Mouse (Mus musculus) kidney, postnatal 0 days (tissue): ENCODE results near the gene Zfp961. TPM values are rescaled to one million over a fixed set of nuclear protein-coding genes. Genes with fewer than 3 reads are reported as not detected.
"Not testable (repeated sequence)": the region's sequence is repeated elsewhere in the genome, so short reads cannot be mapped to it uniquely, and the experiment has no call there.

ENCODE experiments used
- ATAC-seq: fragments of 200-750 bp; cut with Nextera tagmentation; replicated peaks from 2 replicates; pipeline ENCODE4 v1.8.0; 2017; ENCODE audit warnings: low read depth, moderate number of reproducible peaks, moderate TSS enrichment, moderate library complexity; ENCODE audit not compliant: low FRiP score
- DNase-seq: peaks from one replicate; pipeline ENCODE4 v3.0.0-alpha.2; 2016; ENCODE audit warnings: low spot score
- H3K27ac ChIP-seq: fragments of 300-500 bp; sonication (generic); 2 replicates; pipeline ENCODE4 v1.5.1; 2014; ENCODE audit warnings: mild to moderate bottlenecking
- H3K27me3 ChIP-seq: fragments of 300-500 bp; sonication (generic); 2 replicates; pipeline ENCODE4 v1.6.1; 2014; ENCODE audit warnings: low read length, mixed read lengths; ENCODE audit not compliant: insufficient read depth
- H3K36me3 ChIP-seq: fragments of 300-500 bp; sonication (generic); 2 replicates; pipeline ENCODE4 v1.6.1; 2014; ENCODE audit warnings: low read length, mixed read lengths; ENCODE audit not compliant: insufficient read depth
- H3K4me1 ChIP-seq: fragments of 300-500 bp; sonication (generic); replicated peaks from 2 replicates; pipeline ENCODE4 v1.6.1; 2014; ENCODE audit warnings: antibody characterized with exemption, low read length, mixed read lengths; ENCODE audit not compliant: insufficient read depth
- H3K4me2 ChIP-seq: fragments of 300-500 bp; sonication (generic); 2 replicates; pipeline ENCODE4 v1.6.1; 2014; ENCODE audit warnings: mild to moderate bottlenecking, low read length, moderate library complexity, mixed read lengths
- H3K4me3 ChIP-seq: fragments of 300-500 bp; sonication (generic); replicated peaks from 2 replicates; pipeline ENCODE4 v1.5.1; 2014; ENCODE audit warnings: low read depth, low read length
- H3K9ac ChIP-seq: fragments of 300-500 bp; sonication (generic); 2 replicates; pipeline ENCODE4 v1.6.1; 2014; ENCODE audit warnings: low read depth, low read length
- H3K9me3 ChIP-seq: fragments of 300-500 bp; sonication (generic); replicated peaks from 2 replicates; pipeline ENCODE4 v1.6.1; 2016; ENCODE audit warnings: low read length, inconsistent platforms, mixed read lengths
- CTCF ChIP-seq: IDR thresholded peaks from 2 replicates; pipeline ENCODE4 v1.5.1; 2016; ENCODE audit warnings: antibody characterized with exemption, low read depth, mild to moderate bottlenecking, moderate library complexity
- WGBS: fragments of 180-500 bp; shearing (Covaris S2); extraction: QIAGEN DNeasy Blood & Tissue Kit; methylation state at CpG from one replicate; pipeline ENCODE4 v1.1.7; 2014; 5-methylcytosine and 5-hydroxymethylcytosine counted together
- polyA plus RNA-seq: library from polyadenylated mRNA; unstranded; fragments of >200 nt; fragmentation: Nextera tagmentation; extraction: Ambion mirVana; gene quantifications from 2 replicates; pipeline ENCODE4 v1.2.1, GENCODE M21; 2015

Zfp961 gene
- polyA plus RNA-seq: 20.9 and 21.9 TPM in 2 replicates

- Histone ChIP-seq H3K27me3 (no peaks in the 10 kb centered on the region), H3K9ac (peak within 1 kb of the TSS; percentile 78), H3K36me3 (no peaks in the 10 kb centered on the region), H3K27ac (peak within 1 kb of the TSS; percentile 76), H3K4me3 (peak within 1 kb of the TSS; percentile 87), H3K4me1 (0 out of 2 replicates have a peak, but pooled peaks cover 9% of the 10 kb centered on the region), H3K4me2 (peak within 1 kb of the TSS; percentile 58), H3K9me3 (no peaks in the 10 kb centered on the region)
- TF ChIP-seq CTCF: no peak
- peak; percentile 100 for ATAC-seq
- peak; percentile 97 for DNase-seq
- WGBS: 3% methylated on average over 34 of the region's 34 CpGs
Observed at GRCm38 (mm10) chr8:71950482-71951221, at the start of gene Zfp961. Gene Zfp961, plus strand, starts transcription at chr8:71951038.

DNA sequence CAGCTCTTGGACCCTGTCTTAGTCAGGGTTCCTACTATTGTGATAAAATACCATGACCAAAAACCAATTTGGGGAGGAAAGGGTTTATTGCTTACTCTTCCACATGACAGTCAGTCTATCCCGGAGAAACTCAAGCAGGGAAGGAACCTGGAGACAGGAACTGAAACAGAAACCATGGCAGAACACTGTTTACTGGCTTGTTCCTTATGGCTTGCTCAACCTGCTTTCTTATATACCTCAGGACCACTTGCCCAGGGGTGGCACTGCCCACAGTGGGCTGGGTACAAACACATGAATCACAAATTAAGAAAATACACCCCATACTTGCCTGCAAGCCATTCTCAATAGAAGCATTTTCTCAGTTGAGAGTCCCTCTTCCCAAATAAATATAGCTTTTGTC, 47.8 kb upstream of the Zfp961 start:
- DNase-seq, H3K36me3 ChIP-seq, H3K4me3 ChIP-seq, H3K9ac ChIP-seq, ATAC-seq, H3K9me3 ChIP-seq, H3K4me1 ChIP-seq, H3K4me2 ChIP-seq, H3K27me3 ChIP-seq, H3K27ac ChIP-seq: not testable (repeated sequence)
- WGBS: 67% methylated on average over 1 of the region's 1 CpGs

DNA sequence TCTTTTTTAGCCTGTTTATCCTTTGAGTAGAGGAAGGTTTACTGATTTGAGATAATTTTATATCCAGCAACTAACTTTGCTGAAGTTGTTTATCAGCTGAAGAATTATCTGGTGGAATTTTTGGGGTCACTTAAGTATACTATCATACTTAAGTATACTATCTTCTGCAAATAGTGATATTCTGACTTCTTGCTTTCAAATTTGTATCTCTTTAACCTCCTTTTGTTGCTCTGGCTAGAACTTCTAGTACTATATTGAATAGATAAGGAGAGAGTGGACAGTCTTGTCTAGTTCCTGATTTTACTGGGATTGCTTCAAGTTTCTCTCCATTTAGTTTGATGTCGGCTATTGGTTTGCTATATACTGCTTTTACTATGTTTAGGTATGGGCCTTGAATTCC, 44.0 kb upstream of the Zfp961 start:
- 96% methylated on average over 1 of the region's 1 CpGs for WGBS
- Histone ChIP-seq H3K4me2 (no peak overlapping the region), H3K9me3 (no peaks in the 10 kb centered on the region), H3K4me3 (no peak overlapping the region), H3K36me3 (no peaks in the 10 kb centered on the region), H3K9ac (no peak overlapping the region), H3K27me3 (no peaks in the 10 kb centered on the region), H3K27ac (no peak overlapping the region), H3K4me1 (0 out of 2 replicates have a peak, but pooled peaks cover 5% of the 10 kb centered on the region)
- TF ChIP-seq CTCF: no peak
- ATAC-seq (no peak), DNase-seq (no peak)

DNA sequence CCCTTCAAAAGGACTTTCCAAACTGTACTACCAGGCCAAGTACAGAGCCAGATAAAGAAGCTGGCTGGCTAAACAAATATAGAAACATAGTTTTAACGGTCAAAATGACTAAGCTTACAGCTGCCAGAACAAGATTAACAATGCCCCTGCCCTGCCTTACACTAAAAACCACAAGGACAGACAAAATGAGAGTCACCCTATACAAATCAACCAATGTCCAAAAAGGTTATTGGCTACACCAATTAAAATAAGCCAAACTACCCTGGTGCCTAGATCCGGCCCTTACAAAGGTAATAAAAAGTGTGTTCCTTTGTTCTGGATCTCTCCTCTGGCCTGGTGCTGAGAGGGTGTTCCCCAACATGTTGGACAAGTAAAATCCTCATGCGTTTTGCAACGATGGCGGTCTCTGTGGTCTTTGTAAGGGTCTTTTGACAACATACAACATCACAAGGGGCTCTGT, 43.0 kb upstream of the Zfp961 start:
- WGBS: 94% methylated on average over 5 of the region's 5 CpGs
- ATAC-seq: 0 out of 2 replicates have a peak, but pooled peaks have one; percentile 4
- peak overlapping the region; percentile 99; the same call in 1 of the 2 replicates for H3K27ac ChIP-seq

GRCm38 (mm10) chr8:71908309-71909261, 42.3 kb upstream of the Zfp961 start, which contains the start of the genes Zfp882 and Zfp617:
Gene Zfp882, plus strand, starts transcription at chr8:71908608.
Gene Zfp617, plus strand, starts transcription at chr8:71908635.
- Histone ChIP-seq H3K9me3 (no peaks in the 10 kb centered on the region), H3K36me3 (peaks cover 3% of the 10 kb centered on the region; the same call in 1 of the 2 replicates), H3K27ac (peak within 1 kb of the TSS; percentile 99), H3K4me3 (peak within 1 kb of the TSS; percentile 88), H3K27me3 (no peaks in the 10 kb centered on the region), H3K4me2 (peak within 1 kb of the TSS; percentile 72), H3K4me1 (0 out of 2 replicates have a peak, but pooled peaks cover 5% of the 10 kb centered on the region), H3K9ac (peak within 1 kb of the TSS; percentile 92)
- peak; percentile 72 for TF ChIP-seq CTCF
- DNase-seq (peak; percentile 94), ATAC-seq (peak; percentile 94)
- 7% methylated on average over 47 of the region's 47 CpGs for whole genome bisulfite sequencing

More for the DNA sequence above, 43.0 kb upstream of the Zfp961 start:
- no peak for TF ChIP-seq CTCF
- peak overlapping the region; percentile 88; the same call in 1 of the 2 replicates for H3K4me3 ChIP-seq
- H3K4me1 ChIP-seq: 0 out of 2 replicates have a peak, but pooled peaks cover 5% of the 10 kb centered on the region
- H3K9ac ChIP-seq: no peak overlapping the region
- H3K36me3 ChIP-seq: no peaks in the 10 kb centered on the region
- no peaks in the 10 kb centered on the region for H3K9me3 ChIP-seq
- H3K4me2 ChIP-seq: peak overlapping the region; percentile 72; the same call in 1 of the 2 replicates
- DNase-seq: no peak
- H3K27me3 ChIP-seq: no peaks in the 10 kb centered on the region

GRCm38 (mm10) chr8:71912286-71912685, 38.6 kb upstream of the Zfp961 start:
- Histone ChIP-seq H3K27ac (no peak overlapping the region), H3K36me3 (peaks cover 12% of the 10 kb centered on the region; the same call in 1 of the 2 replicates), H3K4me2 (no peak overlapping the region), H3K9ac (no peak overlapping the region), H3K27me3 (no peaks in the 10 kb centered on the region), H3K9me3 (no peaks in the 10 kb centered on the region), H3K4me3 (no peak overlapping the region), H3K4me1 (0 out of 2 replicates have a peak, but pooled peaks cover 5% of the 10 kb centered on the region)
- DNase-seq: no peak
- ATAC-seq: no peak
- WGBS: 93% methylated on average over 2 of the region's 2 CpGs
- TF ChIP-seq CTCF: no peak
